Mouse (Mus musculus) testis, adult 2 months (tissue): Measurements from ENCODE around the gene Kyat3. TPM values are rescaled to one million over a fixed set of nuclear protein-coding genes. Genes with fewer than 3 reads are reported as not detected.
"Not testable (repeated sequence)": the region's sequence is repeated elsewhere in the genome, so short reads cannot be mapped to it uniquely, and the experiment has no call there.

Experiments
- H3K27ac ChIP-seq: fragments of 200-500 bp; 2 replicates; pipeline ENCODE4 v1.5.1; 2012; ENCODE audit warnings: low read depth, low read length; ENCODE audit not compliant: control insufficient read depth, insufficient read depth
- H3K27me3 ChIP-seq: fragments of 200-500 bp; 2 replicates; pipeline ENCODE4 v1.6.1; 2012; ENCODE audit warnings: mild to moderate bottlenecking, low read length, moderate library complexity; ENCODE audit not compliant: control insufficient read depth, insufficient read depth
- H3K36me3 ChIP-seq: fragments of 200-500 bp; 2 replicates; pipeline ENCODE4 v1.6.1; 2012; ENCODE audit warnings: mild to moderate bottlenecking, low read length; ENCODE audit not compliant: control insufficient read depth, insufficient read depth
- H3K4me1 ChIP-seq: fragments of 200-500 bp; 2 replicates; pipeline ENCODE4 v1.6.1; 2012; ENCODE audit warnings: low read length; ENCODE audit not compliant: control insufficient read depth, insufficient read depth
- H3K4me3 ChIP-seq: fragments of 200-500 bp; 2 replicates; pipeline ENCODE4 v1.5.1; 2012; ENCODE audit warnings: low read depth, mild to moderate bottlenecking, low read length, moderate library complexity, mixed read lengths; ENCODE audit not compliant: control insufficient read depth
- CTCF ChIP-seq: fragments of 200-500 bp; IDR thresholded peaks from 2 replicates; pipeline ENCODE4 v1.5.1; 2012; ENCODE audit warnings: low read depth, mild to moderate bottlenecking, inconsistent platforms, low read length, moderate library complexity; ENCODE audit not compliant: control insufficient read depth, insufficient read depth, insufficient replicate concordance
- POLR2A ChIP-seq: fragments of 200-500 bp; IDR thresholded peaks from 2 replicates; pipeline ENCODE4 v1.6.1; 2012; ENCODE audit warnings: low read depth, mild to moderate bottlenecking, inconsistent platforms, low read length, moderate library complexity; ENCODE audit not compliant: control insufficient read depth
- polyA plus RNA-seq: library from polyadenylated mRNA; depleted of rRNA; stranded (reverse); fragments of >200 nt; gene quantifications from 2 replicates; pipeline ENCODE4 v1.2.3, GENCODE M21; 2012

Gene Kyat3
- polyA plus RNA-seq, 1 experiment: 3.8 TPM

DNA sequence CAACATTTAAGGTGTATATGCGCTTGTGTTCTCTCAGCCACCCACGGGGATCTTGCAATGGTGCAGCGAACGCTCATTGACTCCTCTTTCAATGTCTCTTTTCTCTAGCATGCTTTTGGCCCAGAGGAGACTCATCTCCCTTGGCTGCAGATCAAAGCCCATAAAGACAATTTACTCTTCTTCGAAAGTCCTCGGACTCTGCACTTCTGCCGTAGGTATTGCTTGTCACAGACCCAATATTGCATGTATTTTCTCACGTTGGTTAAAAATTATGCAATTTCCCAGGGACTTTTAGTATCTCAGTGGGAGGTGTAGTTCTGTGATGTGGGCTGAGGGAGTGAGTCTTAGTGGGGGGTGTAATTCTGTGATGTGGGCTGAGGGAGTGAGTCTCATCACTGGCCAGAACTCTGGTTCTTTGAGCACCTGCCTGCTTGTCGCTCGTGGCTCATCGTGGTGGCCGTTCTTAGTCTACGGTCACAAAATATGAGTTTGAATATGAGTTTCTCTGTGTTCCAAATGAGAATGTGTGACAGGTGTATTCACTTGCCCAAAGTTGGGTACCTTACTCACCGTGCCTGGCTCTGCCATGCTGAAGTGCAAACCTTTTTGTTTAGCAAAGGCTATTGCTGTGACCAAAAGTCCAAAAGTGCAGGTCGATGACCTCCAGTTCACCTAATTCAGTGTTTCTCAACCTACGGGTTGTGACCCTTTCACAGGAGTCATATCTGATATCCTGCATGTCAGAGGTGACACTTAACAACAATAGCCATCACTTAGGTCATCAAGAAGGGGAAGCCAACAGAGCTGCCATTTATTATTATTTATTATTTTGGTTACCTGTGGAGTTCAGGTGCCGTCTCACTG is 6.0 kb downstream of the Kyat3 start:
- no peaks in the 10 kb centered on the region for H3K27me3 ChIP-seq
- no peak overlapping the region for H3K4me3 ChIP-seq
- H3K27ac ChIP-seq: no peak overlapping the region
- no peak for TF ChIP-seq CTCF
- no peak for TF ChIP-seq POLR2A
- no peaks in the 10 kb centered on the region for H3K36me3 ChIP-seq
- H3K4me1 ChIP-seq: peaks cover 4% of the 10 kb centered on the region; the same call in 1 of the 2 replicates

DNA sequence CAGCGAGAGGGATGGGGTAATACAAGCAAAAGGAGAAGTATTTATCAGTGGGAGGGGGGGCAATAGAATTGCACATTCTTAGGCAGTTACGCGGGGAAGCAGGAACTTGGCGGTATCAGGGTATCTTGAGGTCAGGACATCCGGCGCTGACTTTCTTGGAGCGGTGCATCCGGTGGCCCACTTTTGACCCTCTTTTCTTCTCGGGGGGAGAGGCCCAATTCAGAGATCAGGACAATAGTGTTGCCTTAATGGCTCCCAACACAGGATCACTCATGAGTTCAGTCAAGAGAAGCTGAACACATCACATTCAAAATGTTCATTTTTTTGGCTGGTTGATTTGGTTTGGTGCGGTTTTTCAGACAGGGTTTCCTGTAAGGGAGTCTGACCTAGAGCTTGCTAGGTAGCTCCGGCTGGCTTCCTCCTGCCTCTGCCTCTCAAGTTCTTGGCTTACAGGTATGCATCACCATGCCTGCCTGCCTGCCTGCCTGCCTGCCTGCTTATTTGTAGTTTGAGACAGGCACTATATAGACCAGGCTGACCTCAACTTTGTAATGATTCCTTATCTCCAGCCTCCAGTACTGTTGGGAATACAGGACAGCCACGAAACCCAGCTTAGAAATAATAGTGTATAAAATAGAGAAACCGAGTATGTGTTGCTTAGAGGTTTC is 7.5 kb downstream of the Kyat3 start:
- not testable (repeated sequence) for H3K4me3 ChIP-seq, H3K27me3 ChIP-seq, H3K27ac ChIP-seq, H3K36me3 ChIP-seq, H3K4me1 ChIP-seq

DNA sequence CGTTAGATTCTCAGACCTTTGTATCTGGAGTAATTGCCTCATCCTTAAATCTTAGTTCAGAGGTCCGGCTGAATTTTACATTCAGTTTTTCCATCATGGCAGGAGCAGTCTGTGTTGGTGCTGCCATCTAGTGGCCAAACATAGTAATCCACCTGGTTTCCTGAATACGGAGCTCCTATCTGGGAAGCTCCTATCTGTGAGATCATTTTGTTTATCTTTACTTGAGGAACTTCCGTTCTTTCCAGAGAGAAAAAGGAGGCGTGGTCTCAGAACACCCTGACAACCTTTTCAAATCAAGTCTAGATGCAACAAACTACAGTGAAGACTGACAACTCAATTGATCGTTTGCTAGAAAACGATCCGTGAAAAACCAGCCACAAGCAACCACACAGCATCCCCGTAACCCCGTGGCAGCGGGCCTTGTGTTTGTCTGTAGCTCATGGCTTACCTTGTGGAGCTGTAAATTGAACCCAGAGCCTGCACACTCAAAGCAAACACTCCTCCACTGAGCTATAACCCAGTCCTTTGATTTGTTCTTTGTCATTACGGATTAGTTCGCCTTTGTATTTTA is 8.1 kb downstream of the Kyat3 start:
- H3K4me3 ChIP-seq: no peak overlapping the region
- no peak for TF ChIP-seq POLR2A
- peak; percentile 32; the same call in 1 of the 2 replicates for TF ChIP-seq CTCF

DNA sequence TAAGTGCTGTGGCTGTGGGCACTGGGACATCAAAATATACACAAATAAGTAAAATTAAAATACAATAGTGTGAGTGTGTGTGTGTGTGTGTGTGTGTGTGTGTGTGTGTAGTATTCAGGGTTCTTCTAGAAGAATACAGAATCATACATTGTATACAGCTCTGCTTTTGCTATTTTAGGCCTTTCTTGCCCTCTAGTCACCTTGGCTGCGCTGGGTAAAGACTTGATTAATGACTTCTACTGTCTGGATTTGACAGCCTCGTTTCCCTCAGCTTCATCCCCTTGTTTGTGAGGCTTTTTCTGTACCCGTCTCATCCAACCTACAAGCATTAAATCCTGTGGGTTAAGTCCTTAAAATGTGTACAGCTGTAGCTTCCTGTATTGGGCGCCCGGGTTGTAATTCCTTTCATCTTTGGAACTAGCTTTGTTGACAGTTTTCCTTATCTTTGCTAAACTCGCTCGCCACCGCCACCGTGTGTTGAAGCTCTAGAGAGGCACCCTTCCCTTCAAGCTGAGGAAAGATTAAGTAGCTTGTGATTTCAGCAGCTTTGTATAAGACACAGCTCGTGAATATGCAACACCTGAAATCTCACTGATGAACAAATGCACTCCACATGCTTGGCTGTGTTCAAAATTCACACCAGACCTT is 9.6 kb downstream of the Kyat3 start:
- Histone ChIP-seq H3K27me3 (no peaks in the 10 kb centered on the region), H3K27ac (no peak overlapping the region), H3K4me3 (no peak overlapping the region), H3K36me3 (no peaks in the 10 kb centered on the region), H3K4me1 (peaks cover 4% of the 10 kb centered on the region; the same call in 1 of the 2 replicates)
- TF ChIP-seq CTCF (peak; percentile 44; the same call in 1 of the 2 replicates), POLR2A (no peak)

More for the DNA sequence above, 8.1 kb downstream of the Kyat3 start:
- H3K4me1 ChIP-seq: peaks cover 4% of the 10 kb centered on the region; the same call in 1 of the 2 replicates
- H3K27ac ChIP-seq: no peak overlapping the region
- no peaks in the 10 kb centered on the region for H3K36me3 ChIP-seq
- H3K27me3 ChIP-seq: no peaks in the 10 kb centered on the region

DNA sequence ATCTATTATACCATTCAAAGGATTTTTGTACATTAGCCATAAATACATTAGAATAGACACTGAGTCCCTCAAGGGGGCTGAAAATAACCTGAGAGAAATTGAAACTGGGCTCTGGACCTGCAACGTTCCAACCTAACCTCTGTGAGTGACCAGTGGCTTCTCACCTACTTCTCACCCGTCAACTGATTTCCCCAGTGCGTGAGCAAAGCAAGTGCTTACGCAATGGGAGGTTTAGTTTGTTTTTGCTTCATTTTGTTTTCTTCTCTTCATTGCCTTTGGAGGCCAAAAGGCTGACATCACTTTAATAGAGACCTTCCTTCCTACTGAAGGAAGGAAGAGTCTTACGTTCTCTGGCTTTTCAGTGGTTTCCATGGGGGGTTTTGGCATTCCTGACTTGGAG is 10.5 kb downstream of the Kyat3 start:
- no peaks in the 10 kb centered on the region for H3K36me3 ChIP-seq
- no peak overlapping the region for H3K27ac ChIP-seq
- no peak overlapping the region for H3K4me3 ChIP-seq
- TF ChIP-seq POLR2A: no peak
- no peak for TF ChIP-seq CTCF
- peaks cover 4% of the 10 kb centered on the region; the same call in 1 of the 2 replicates for H3K4me1 ChIP-seq
- H3K27me3 ChIP-seq: no peaks in the 10 kb centered on the region

DNA sequence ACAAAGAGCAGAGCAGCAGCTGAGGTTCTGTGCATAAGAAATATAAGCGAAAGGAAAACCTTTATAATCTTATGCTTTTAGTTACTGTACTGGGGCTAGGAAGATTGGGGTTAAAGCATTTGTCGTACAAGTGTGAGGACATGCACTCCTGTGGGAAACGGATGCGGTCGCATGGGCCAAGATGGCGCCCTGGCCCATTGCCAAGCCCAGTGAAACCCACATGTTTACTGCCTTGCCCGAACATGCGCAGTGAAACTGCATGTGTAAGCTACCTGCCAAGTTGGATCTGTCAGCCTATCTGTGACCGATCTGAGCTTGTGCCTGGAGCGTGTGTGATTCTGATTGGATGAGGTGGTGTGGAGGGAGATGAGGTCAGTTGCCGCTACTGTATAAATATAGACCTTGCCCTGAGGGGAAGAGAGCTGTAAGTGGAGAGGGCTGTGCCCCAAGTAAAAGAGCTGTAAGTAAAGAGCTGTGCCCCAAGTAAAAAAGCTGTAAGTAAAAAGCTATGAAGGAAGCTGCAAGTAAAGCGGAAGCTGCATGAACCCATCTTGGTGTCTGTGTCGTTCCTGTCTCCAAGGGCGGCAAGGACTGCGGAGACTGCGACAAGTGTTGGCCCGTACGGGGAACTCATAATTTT is 11.7 kb downstream of the Kyat3 start:
- H3K36me3 ChIP-seq, H3K27ac ChIP-seq, H3K4me3 ChIP-seq, H3K4me1 ChIP-seq, H3K27me3 ChIP-seq: not testable (repeated sequence)

DNA sequence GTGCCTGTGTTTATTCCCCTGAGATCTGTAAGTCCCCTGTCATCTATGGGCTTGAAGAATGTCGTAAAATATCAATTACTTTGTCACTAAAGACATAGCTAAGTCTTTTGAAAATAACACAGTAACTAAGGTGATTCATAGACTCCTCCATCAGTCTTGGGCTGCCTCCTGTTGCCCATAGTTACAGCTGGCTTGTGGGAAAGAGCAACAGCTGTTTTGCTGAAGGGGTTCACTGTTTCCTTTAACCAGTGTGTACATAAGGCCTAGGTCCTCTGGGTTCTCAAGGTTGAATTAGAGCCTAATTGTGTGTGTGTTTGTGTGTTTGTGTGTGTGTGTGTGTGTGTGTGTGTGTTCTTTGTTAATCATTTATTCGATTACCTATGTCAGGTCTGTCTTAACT is 24.6 kb downstream of the Kyat3 start:
- no peaks in the 10 kb centered on the region for H3K4me1 ChIP-seq
- H3K27me3 ChIP-seq: no peaks in the 10 kb centered on the region
- TF ChIP-seq POLR2A: no peak
- TF ChIP-seq CTCF: no peak
- no peak overlapping the region for H3K4me3 ChIP-seq
- H3K27ac ChIP-seq: no peak overlapping the region
- no peaks in the 10 kb centered on the region for H3K36me3 ChIP-seq
